Mouse (Mus musculus): ENCODE data around the gene Pidd1.

GRCm38 (mm10) chr7:141390326-141391259 is 53.2 kb downstream of the Pidd1 start:
- TF ChIP-seq POLR2A (IDR thresholded peaks at IDR 0.05; ENCODE audit: insufficient read depth, low read depth, low read length) (no peak), CTCF (IDR thresholded peaks at IDR 0.05) (no peak), EP300 (IDR thresholded peaks at IDR 0.05; ENCODE audit: insufficient read depth, low read depth, low read length) (no peak)

Data from heart, adult 2 months (tissue).